Mouse (Mus musculus): ENCODE measurements around the gene Ncoa1.
"Not testable (repeated sequence)": the region's sequence is repeated elsewhere in the genome, so short reads cannot be mapped to it uniquely, and the experiment has no call there.

Ncoa1 gene

GRCm38 (mm10) chr12:4299300-4299699 is 177.7 kb downstream of the Ncoa1 start:
- DNase-seq: no peak

DNA sequence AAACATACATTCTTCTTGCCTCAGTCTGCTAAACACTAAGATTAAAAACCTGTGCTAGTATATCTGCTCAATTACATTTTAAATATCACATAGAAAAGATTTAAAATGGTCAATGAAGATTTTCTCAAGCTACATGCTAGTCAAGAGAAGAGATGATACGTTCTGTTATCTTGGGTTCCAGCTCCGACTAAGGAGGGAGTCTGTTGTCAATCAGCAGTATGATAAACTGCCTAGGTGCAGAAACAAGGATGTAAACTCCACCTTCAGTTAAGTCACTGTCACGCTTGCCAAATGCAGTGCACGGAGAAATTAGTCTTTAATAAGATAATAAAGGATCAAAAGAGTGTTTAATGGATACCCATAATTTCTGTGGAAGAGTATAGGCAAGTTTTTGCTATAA is 178.4 kb downstream of the Ncoa1 start:
- no peak for DNase-seq

DNA sequence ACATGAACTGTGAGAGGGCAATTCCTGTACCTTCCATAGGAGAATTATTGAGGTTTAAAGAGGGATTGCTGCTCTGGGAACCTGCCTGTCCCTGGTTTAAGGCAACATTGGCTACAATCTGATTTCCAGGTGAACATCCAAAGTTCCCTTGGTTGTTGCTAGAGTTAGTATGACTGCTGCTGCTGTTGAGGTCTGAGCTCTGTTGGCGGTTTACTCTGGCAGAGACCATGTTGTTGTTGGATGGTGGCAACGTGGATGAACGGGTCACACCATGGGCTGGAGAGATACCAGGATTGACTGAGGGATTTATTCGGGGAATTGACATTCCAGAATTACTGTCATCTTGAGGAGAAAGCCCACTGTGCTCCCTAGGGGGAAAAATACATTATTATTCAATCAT is 181.1 kb downstream of the Ncoa1 start:
- no peak for DNase-seq

DNA sequence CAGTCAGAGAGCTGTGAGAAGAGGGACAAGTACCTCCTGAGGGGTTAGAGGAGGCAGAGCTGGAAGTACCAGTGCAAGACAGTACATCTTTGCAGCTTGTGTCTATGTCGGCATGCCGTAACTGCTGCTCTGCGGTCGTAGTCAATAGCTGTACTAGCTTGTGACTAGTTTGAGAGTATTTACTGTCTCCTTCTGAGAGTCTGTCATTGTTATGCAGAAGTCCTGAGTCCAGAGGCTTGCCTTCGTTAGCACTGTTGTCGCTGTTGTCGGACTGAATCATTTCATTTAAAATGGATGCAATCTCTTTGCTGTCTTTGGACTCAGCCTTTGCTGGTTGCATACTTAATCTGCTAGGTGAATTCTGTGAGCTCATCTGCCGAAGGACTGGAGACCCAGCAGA is 181.7 kb downstream of the Ncoa1 start:
- DNase-seq: no peak

GRCm38 (mm10) chr12:4293813-4294212 is 183.2 kb downstream of the Ncoa1 start:
- DNase-seq: no peak

- DNase-seq: no peak
Observed at GRCm38 (mm10) chr12:4285186-4285585, 191.8 kb downstream of the Ncoa1 start.

GRCm38 (mm10) chr12:4279878-4280277 is 197.1 kb downstream of the Ncoa1 start:
- peak; percentile 22 to 31 for DNase-seq

DNA sequence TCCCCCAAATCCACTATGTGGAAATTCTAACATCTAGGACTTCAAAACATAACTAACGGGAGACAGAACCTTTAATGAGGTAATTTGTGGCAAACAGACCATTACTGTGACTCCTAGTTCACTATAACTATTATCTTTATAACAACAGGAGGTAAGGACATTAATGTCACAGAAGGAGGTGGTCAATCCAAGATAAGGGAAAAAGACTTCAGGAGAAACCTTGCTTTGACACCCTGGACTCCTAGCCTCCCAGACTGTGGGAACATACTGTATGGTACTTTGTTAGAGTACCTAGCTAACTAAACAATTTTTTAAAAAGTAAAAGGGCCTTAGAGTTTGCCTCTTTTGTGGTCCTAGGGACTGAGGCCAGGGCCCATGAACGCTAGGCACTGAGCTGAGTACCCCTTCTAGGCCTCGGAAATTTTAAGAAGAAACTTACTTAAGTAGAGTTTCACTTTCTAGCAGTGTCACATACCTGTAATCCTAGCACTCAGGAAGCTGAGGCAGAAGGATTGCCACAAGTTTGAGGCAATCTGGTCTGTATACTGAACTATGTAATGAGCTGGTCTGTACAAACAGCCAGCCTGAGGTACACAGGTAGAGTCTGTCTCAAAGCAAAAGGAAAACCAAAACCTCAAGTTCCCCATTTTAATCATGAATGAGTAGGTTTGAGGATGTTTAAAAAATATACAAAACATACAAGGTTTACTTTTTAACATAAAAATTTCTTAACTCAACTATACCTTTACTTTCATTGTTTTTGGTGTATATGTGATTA is 197.8 kb downstream of the Ncoa1 start:
- peak; percentile 41 to 44 for DNase-seq

DNA sequence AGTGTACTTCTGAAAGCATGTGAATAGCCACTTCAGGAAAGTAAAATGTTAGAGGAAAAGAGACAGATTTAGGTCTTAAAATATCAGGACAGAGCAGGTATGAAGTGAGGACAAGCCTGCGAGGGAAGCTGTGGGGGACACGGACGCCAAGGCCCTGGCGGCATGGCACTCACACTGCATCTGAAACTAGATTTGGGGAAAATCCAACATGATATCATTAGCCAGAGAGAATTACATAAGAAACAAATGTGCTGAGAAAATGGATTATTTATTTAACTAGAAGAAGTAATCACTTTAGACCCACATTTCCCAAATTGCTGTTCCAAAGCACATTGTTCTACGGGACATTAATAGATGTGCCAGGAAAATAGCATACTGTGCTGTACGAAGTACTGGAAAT is 205.9 kb downstream of the Ncoa1 start:
- DNase-seq: no peak

- DNase-seq: no peak
Observed at GRCm38 (mm10) chr12:4267765-4268164, 209.2 kb downstream of the Ncoa1 start.

DNA sequence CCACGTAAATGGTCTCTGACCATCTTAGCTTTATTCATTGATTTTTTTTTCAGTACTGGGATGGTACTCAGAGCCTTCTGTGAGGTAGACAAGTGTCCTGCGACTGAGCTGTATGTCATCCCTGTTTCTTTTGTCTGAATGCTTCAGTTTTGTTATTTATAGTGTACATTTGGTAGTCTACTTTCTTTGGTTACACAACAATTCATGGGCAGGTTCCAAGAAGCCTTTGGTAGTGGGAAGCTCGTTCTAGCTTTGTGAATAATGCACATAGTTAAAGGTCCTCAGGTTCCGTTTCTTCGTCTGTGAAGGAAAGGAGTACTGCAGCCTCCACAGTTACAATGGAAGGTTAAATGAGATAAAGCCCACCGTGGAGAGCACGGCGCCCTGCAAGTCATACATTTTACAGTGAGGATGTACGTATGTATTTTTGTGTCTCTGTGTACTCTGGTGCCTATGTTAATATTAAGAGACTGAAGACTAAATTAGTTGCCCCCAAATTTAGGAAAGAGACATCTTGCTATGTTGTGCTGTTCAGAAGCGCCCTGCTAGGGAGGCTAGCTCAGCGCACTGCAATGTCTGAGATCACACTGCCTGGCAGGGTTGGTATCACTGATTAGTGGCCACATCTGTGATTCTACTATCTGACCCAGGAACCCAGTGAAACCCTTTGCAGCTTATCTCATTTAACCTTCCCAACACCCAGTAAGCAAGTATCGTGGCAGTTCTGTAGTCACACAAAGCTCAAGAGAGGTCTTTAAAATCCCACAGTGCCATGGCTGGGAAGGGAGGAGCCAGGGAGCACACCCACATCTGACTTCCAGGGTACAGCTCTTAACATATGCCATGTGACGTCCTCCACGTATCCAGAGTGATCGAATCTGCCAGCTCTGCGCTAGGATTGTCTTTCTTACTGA is 224.0 kb downstream of the Ncoa1 start:
- DNase-seq: no peak

DNA sequence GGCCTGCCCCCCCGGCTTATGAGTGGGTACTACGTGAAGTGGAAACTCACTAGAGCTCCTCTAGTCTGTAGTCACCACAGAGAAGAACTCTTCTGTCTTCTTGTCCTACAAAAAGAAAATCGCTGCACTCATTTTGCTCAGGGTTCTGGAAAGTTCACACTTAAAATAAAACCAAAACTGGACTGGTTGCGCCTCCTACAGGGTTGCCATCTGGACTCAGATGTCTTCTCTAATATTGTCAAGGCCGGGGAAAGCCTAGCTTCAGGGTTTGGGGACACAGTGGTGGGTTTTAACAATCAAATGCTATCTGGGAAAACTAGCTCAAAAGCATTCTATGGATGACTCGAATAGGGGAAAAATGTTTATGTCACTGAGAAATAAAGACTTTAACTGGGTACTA is 227.2 kb downstream of the Ncoa1 start:
- no peak for DNase-seq

- no peak for DNase-seq
Observed at GRCm38 (mm10) chr12:4245742-4246141, 231.2 kb downstream of the Ncoa1 start.

GRCm38 (mm10) chr12:4243805-4244204 is 233.2 kb downstream of the Ncoa1 start:
- no peak for DNase-seq

DNA sequence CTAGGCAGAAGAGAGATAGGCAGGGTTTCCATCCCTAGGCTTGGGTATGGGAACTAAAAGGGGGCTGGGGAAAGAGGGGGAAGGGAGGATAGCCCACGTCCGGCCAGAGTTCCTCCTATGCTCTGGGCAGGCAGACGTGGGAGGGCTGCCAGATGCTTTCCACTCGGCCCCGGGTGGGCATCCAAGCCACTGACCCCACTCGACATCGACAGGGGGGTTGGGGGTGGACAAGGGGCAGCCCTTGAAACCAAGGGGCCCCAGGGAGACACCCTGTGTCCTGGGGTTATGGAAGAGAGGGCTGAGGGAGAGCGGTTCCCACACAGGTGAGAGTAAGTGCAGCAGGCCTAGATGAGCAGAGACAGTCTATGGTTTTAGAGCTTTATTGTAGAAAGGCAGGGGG is 236.7 kb downstream of the Ncoa1 start:
- DNase-seq: not testable (repeated sequence)

DNA sequence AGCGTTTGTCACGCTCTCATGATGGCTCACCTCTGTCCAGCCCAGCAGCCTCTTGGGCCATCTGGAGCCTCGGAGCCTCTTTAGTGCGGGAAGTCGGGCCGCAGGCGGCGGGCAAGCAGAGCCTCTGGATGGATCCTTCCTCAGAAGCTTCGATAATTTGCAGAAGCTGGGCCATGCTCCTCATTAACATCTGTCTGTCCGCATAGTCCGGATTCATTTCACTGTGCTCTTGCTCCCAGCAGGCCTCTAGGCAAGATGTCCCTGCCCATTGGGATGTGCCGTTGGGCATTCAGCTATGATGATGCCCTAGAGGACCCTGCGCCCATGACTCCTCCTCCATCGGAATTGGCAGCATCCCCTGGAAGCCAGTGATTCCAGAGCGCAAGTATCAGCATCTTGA is 239.5 kb downstream of the Ncoa1 start:
- no peak for DNase-seq

GRCm38 (mm10) chr12:4233572-4234508 is 243.1 kb downstream of the Ncoa1 start, which contains the start of the genes Ptrhd1 and Cenpo:
Gene Ptrhd1 (plus strand): TSS chr12:4234027.
Gene Cenpo (minus strand): TSS chr12:4234294.
- peak; percentile 95 to 97 for DNase-seq

GRCm38 (mm10) chr12:4232777-4233176 is 244.2 kb downstream of the Ncoa1 start:
- no peak for DNase-seq

- no peak for DNase-seq
Observed at GRCm38 (mm10) chr12:4230156-4230555, 246.8 kb downstream of the Ncoa1 start.

DNA sequence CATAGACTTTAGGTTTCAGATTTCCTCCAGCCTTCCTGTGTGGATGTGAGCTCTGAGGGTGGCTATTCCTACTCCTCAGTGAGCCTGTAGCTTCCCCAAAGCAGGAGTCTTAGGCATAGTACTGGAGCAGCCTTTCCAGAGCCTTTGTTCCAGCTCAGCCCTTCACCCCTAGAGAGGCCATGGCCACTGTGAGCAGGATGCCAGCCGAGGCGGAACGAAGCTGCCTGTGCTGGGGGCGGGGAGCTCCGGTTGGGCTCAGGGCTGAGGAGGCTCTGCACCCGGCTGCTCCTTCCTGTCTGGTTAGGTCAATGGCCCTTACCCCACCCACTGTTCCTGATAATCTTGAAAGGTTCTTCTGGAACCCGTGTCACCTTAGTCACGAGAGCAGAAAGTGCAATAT is 264.1 kb downstream of the Ncoa1 start:
- DNase-seq: no peak

DNA sequence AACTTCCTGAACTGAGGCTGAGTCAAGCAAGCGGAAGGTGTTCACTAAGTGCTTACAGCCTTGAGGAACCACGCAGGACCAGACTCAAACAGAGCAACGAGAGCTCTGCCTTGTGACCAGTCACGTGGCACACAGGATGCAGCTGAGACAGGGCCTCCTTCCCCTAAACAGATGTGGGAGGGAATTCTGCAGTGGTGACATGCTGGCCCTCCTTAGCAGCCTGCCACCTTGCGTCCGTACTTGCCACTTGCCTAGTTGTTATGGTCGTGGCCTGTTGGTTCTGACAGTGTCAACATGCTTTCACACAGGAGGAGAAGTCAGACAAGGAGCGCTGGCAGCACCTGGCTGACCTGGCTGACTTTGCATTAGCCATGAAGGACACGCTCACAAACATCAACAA is 265.8 kb downstream of the Ncoa1 start:
- DNase-seq: peak; percentile 62 to 68

DNA sequence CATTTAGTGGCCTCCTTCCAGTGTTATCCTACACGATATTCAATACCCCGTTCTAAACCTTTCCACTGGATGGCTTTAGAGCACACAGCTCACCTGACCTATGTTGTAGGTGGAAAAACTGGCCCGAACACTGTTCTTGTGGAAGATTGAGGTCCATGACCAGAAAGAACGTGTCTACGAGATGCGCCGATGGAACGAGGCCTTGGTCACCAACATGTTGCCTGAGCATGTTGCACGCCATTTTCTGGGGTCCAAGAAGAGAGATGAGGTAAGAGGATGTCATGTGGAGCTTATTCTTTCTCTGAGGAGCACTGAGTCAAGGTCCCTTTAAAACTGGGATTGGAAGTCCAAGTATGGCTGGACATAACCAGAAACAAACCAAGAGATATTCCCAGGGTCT is 267.8 kb downstream of the Ncoa1 start:
- no peak for DNase-seq
